Mouse (Mus musculus) fibroblast of lung, adult 2 months (primary cell): ENCODE data around the gene Slc30a4.

Experiments
- DNase-seq: peaks from one replicate; pipeline ENCODE4 v3.0.0-alpha.2; 2011; ENCODE audit warnings: low read depth

The Slc30a4 gene

GRCm38 (mm10) chr2:122702181-122703036 is at the start of gene Slc30a4:
Slc30a4 (minus strand) TSS chr2:122702663.
- no peak for DNase-seq

GRCm38 (mm10) chr2:122746461-122746860 is 44.0 kb upstream of the Slc30a4 start:
- no peak for DNase-seq

GRCm38 (mm10) chr2:122739023-122739422 is 36.6 kb upstream of the Slc30a4 start:
- no peak for DNase-seq

- peak; percentile 85 for DNase-seq
Observed at GRCm38 (mm10) chr2:122737894-122738830, 35.7 kb upstream of the Slc30a4 start, which contains the start of gene Bloc1s6. Bloc1s6 (plus strand) TSS chr2:122738503.

GRCm38 (mm10) chr2:122731456-122731855 is 29.0 kb upstream of the Slc30a4 start:
- peak; percentile 20 for DNase-seq

- no peak for DNase-seq
Observed at GRCm38 (mm10) chr2:122725604-122726003, 23.1 kb upstream of the Slc30a4 start.

- no peak for DNase-seq
Observed at GRCm38 (mm10) chr2:122720564-122720963, 18.1 kb upstream of the Slc30a4 start.

- no peak for DNase-seq
Observed at GRCm38 (mm10) chr2:122719232-122719631, 16.8 kb upstream of the Slc30a4 start.

- DNase-seq = no peak
Observed at GRCm38 (mm10) chr2:122716301-122716842, 13.9 kb upstream of the Slc30a4 start.

GRCm38 (mm10) chr2:122715148-122715692 is 12.8 kb upstream of the Slc30a4 start:
- DNase-seq = no peak

- no peak for DNase-seq
Observed at GRCm38 (mm10) chr2:122712848-122713247, 10.4 kb upstream of the Slc30a4 start.

- no peak for DNase-seq
Observed at GRCm38 (mm10) chr2:122711911-122712310, 9.4 kb upstream of the Slc30a4 start.

- no peak for DNase-seq
Observed at GRCm38 (mm10) chr2:122709156-122709555, 6.7 kb upstream of the Slc30a4 start.

GRCm38 (mm10) chr2:122708080-122708479 is 5.6 kb upstream of the Slc30a4 start:
- no peak for DNase-seq

- DNase-seq = peak; percentile 56
Observed at GRCm38 (mm10) chr2:122704572-122704971, 2.1 kb upstream of the Slc30a4 start.

GRCm38 (mm10) chr2:122701871-122702180 is 637 bp downstream of the Slc30a4 start:
- DNase-seq = no peak

- DNase-seq = no peak
Observed at GRCm38 (mm10) chr2:122701012-122701411, 1.5 kb downstream of the Slc30a4 start.

GRCm38 (mm10) chr2:122697526-122697925 is 4.9 kb downstream of the Slc30a4 start:
- DNase-seq = no peak

- no peak for DNase-seq
Observed at GRCm38 (mm10) chr2:122686665-122687064, 15.8 kb downstream of the Slc30a4 start.

- no peak for DNase-seq
Observed at GRCm38 (mm10) chr2:122683641-122684040, 18.8 kb downstream of the Slc30a4 start.

- DNase-seq = no peak
Observed at GRCm38 (mm10) chr2:122682520-122682919, 19.9 kb downstream of the Slc30a4 start.
